Mouse (Mus musculus): ENCODE measurements around the gene Dgkk. TPM values are rescaled to one million over a fixed set of nuclear protein-coding genes. Genes with fewer than 3 reads are reported as not detected.
"Not testable (repeated sequence)": the region's sequence is repeated elsewhere in the genome, so short reads cannot be mapped to it uniquely, and the experiment has no call there.

Gene Dgkk
- polyA plus RNA-seq, 1 experiment from 2014 or later, result 0.05 TPM

DNA sequence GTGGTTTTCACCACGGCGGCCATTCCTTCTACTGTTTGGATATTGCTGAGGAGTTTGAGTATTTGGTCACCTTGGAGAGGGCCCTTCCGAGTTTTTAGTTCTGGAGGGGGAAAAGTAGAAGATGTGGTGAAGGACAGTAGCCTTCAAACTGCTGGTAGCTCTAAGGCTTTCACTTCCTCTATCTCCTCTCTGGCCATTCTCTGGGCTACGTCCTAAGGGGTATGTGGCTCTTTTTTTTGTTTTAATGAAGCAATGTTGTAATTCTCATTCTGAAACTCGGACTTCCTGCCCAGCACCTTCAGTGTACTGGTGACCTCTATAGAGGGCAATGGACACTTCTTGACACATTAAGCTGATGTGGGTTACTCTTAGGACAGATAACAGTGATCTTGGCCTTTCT lies 75.0 kb downstream of the Dgkk start:
- Histone ChIP-seq H3K4me2 (ENCODE audit: low read depth, low read length) (no peak overlapping the region), H3K9ac (ENCODE audit: low read depth, low read length) (no peak overlapping the region), H3K36me3 (ENCODE audit: control insufficient read depth, insufficient read depth, low read length) (no peaks in the 10 kb centered on the region), H3K27ac (ENCODE audit: low read length) (no peak overlapping the region), H3K4me3 (ENCODE audit: low read length) (no peak overlapping the region), H3K4me1 (ENCODE audit: control insufficient read depth, insufficient read depth, low read length) (no peaks in the 10 kb centered on the region), H3K27me3 (replicated peaks; ENCODE audit: control insufficient read depth, insufficient read depth, low read length) (no peaks in the 10 kb centered on the region), H3K9me3 (ENCODE audit: control insufficient read depth, low read length) (no peaks in the 10 kb centered on the region)
- ATAC-seq, result no peak
- WGBS, result 83% methylated on average over 5 of the region's 5 CpGs

GRCm38 (mm10) chrX:6893933-6894332 lies 114.8 kb downstream of the Dgkk start:
- Histone ChIP-seq H3K9me3 (ENCODE audit: control insufficient read depth, low read length) (no peaks in the 10 kb centered on the region), H3K4me1 (ENCODE audit: control insufficient read depth, insufficient read depth, low read length) (no peaks in the 10 kb centered on the region), H3K4me3 (ENCODE audit: low read length) (no peak overlapping the region), H3K4me2 (ENCODE audit: low read depth, low read length) (no peak overlapping the region), H3K27me3 (replicated peaks; ENCODE audit: control insufficient read depth, insufficient read depth, low read length) (no peaks in the 10 kb centered on the region), H3K9ac (ENCODE audit: low read depth, low read length) (no peak overlapping the region), H3K36me3 (ENCODE audit: control insufficient read depth, insufficient read depth, low read length) (no peaks in the 10 kb centered on the region), H3K27ac (ENCODE audit: low read length) (no peak overlapping the region)
- 33% methylated on average over 5 of the region's 5 CpGs for WGBS
- no peak for ATAC-seq

GRCm38 (mm10) chrX:6911047-6911446 lies 131.9 kb downstream of the Dgkk start:
- no peak overlapping the region for H3K27ac ChIP-seq (ENCODE audit: low read length)
- 94% methylated on average over 2 of the region's 2 CpGs for WGBS
- no peaks in the 10 kb centered on the region for H3K4me1 ChIP-seq (ENCODE audit: control insufficient read depth, insufficient read depth, low read length)
- H3K9me3 ChIP-seq (ENCODE audit: control insufficient read depth, low read length), result no peaks in the 10 kb centered on the region
- no peaks in the 10 kb centered on the region for H3K27me3 ChIP-seq (replicated peaks; ENCODE audit: control insufficient read depth, insufficient read depth, low read length)
- no peak overlapping the region for H3K4me3 ChIP-seq (ENCODE audit: low read length)
- no peak overlapping the region for H3K4me2 ChIP-seq (ENCODE audit: low read depth, low read length)
- no peak overlapping the region for H3K9ac ChIP-seq (ENCODE audit: low read depth, low read length)
- no peak for ATAC-seq
- H3K36me3 ChIP-seq (ENCODE audit: control insufficient read depth, insufficient read depth, low read length), result no peaks in the 10 kb centered on the region

DNA sequence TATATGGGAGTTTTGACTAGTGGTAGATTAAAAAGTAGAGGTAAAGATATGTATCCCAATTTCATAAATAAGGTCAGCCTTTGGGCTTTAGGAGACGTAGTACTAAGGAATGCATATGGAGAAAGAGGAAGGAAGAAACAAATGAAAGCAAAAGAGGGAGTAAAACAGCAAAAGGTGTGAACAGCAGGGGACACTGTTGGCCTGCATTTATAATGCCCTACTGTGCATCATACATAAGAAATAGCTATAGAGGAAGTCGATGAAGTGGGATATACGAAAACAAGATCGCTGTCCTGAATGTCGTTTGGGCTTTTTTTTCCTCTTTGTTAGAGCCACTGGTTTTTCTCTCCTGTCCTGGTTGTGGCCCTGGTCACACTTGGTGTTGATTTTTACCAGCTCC lies 143.1 kb downstream of the Dgkk start:
- no peak overlapping the region for H3K27ac ChIP-seq (ENCODE audit: low read length)
- no peak overlapping the region for H3K4me3 ChIP-seq (ENCODE audit: low read length)
- no peak for ATAC-seq
- WGBS, result 60% methylated on average over 5 of the region's 5 CpGs
- H3K9ac ChIP-seq (ENCODE audit: low read depth, low read length), result no peak overlapping the region
- H3K27me3 ChIP-seq (replicated peaks; ENCODE audit: control insufficient read depth, insufficient read depth, low read length), result no peaks in the 10 kb centered on the region
- H3K9me3 ChIP-seq (ENCODE audit: control insufficient read depth, low read length), result no peaks in the 10 kb centered on the region
- no peak overlapping the region for H3K4me2 ChIP-seq (ENCODE audit: low read depth, low read length)
- H3K36me3 ChIP-seq (ENCODE audit: control insufficient read depth, insufficient read depth, low read length), result no peaks in the 10 kb centered on the region
- no peaks in the 10 kb centered on the region for H3K4me1 ChIP-seq (ENCODE audit: control insufficient read depth, insufficient read depth, low read length)

DNA sequence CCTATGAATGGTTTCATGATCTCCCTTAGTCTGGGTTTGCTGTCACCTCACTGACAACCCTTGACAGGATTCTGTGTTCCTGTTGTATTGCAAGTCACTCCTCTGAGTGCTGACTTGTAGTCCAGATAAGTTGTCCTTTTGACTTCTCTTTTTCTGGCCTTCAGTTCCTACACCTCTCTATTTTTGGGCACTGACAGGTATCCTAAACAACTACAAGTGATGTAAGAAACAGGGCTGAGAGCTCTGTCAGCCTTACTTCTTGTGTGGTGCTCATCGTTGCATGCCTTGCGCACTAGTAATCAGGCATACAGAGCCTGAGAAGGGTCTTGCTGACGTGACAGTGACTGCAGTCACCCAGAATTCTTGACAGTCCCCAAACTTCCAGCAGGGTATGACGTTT lies 147.1 kb downstream of the Dgkk start:
- no peak overlapping the region for H3K4me3 ChIP-seq (ENCODE audit: low read length)
- ATAC-seq, result no peak
- H3K4me2 ChIP-seq (ENCODE audit: low read depth, low read length), result no peak overlapping the region
- no peak overlapping the region for H3K27ac ChIP-seq (ENCODE audit: low read length)
- no peaks in the 10 kb centered on the region for H3K27me3 ChIP-seq (replicated peaks; ENCODE audit: control insufficient read depth, insufficient read depth, low read length)
- no peak overlapping the region for H3K9ac ChIP-seq (ENCODE audit: low read depth, low read length)
- H3K9me3 ChIP-seq (ENCODE audit: control insufficient read depth, low read length), result no peaks in the 10 kb centered on the region
- WGBS, result 70% methylated on average over 4 of the region's 4 CpGs
- no peaks in the 10 kb centered on the region for H3K36me3 ChIP-seq (ENCODE audit: control insufficient read depth, insufficient read depth, low read length)
- no peaks in the 10 kb centered on the region for H3K4me1 ChIP-seq (ENCODE audit: control insufficient read depth, insufficient read depth, low read length)

DNA sequence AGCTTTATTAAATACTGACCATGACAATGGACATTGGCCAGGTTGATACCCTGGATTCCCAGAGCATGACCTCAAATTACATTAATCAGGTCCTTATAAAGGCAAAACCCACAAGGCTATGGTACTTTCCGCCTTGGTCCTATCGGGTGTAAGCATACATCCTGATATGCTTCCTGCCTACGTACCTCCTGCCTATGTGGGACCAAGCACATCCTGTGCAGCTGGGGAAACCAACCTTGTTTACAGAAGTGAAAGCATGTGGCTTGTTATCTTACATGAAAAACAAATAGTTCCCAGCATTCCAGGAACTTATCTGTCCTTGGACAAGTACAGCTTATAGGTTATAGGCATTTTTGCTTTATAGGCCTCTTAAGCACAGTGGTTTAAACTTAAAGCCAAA lies 189.5 kb downstream of the Dgkk start:
- Histone ChIP-seq H3K9me3 (ENCODE audit: control insufficient read depth, low read length) (no peaks in the 10 kb centered on the region), H3K9ac (ENCODE audit: low read depth, low read length) (no peak overlapping the region), H3K27ac (ENCODE audit: low read length) (no peak overlapping the region), H3K4me3 (ENCODE audit: low read length) (no peak overlapping the region), H3K36me3 (ENCODE audit: control insufficient read depth, insufficient read depth, low read length) (no peaks in the 10 kb centered on the region), H3K4me1 (ENCODE audit: control insufficient read depth, insufficient read depth, low read length) (no peaks in the 10 kb centered on the region), H3K27me3 (replicated peaks; ENCODE audit: control insufficient read depth, insufficient read depth, low read length) (no peaks in the 10 kb centered on the region), H3K4me2 (ENCODE audit: low read depth, low read length) (no peak overlapping the region)
- no peak for ATAC-seq
- 74% methylated on average over 3 of the region's 3 CpGs for WGBS

DNA sequence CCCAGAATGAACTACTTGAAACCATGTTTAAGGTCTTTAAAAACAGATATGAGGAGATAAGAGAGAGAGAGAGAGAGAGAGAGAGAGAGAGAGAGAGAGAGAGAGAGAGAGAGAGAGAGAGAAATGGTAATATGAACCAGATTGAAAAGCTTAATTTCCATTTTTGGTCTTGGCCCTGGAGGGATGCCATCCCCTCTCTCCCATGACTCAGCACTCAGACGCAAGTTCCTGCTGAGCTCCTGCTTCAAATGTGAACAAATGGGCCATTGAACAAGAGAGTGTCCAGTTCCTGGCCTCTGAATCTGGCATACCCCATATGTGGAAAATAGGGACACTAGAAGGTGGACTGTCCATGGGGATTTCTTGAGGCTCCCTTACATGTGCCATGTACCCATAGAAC lies 192.8 kb downstream of the Dgkk start:
- Histone ChIP-seq H3K27ac (ENCODE audit: low read length) (no peak overlapping the region), H3K9ac (ENCODE audit: low read depth, low read length) (no peak overlapping the region), H3K4me3 (ENCODE audit: low read length) (no peak overlapping the region), H3K4me2 (ENCODE audit: low read depth, low read length) (no peak overlapping the region), H3K9me3 (ENCODE audit: control insufficient read depth, low read length) (no peaks in the 10 kb centered on the region), H3K4me1 (ENCODE audit: control insufficient read depth, insufficient read depth, low read length) (no peaks in the 10 kb centered on the region), H3K36me3 (ENCODE audit: control insufficient read depth, insufficient read depth, low read length) (no peaks in the 10 kb centered on the region), H3K27me3 (replicated peaks; ENCODE audit: control insufficient read depth, insufficient read depth, low read length) (no peaks in the 10 kb centered on the region)
- whole genome bisulfite sequencing, result 76% methylated on average over 1 of the region's 1 CpGs
- ATAC-seq, result no peak

GRCm38 (mm10) chrX:6983916-6984315 lies 204.8 kb downstream of the Dgkk start:
- H3K9me3 ChIP-seq (ENCODE audit: control insufficient read depth, low read length); H3K4me2 ChIP-seq (ENCODE audit: low read depth, low read length); H3K4me3 ChIP-seq (ENCODE audit: low read length); H3K9ac ChIP-seq (ENCODE audit: low read depth, low read length); H3K36me3 ChIP-seq (ENCODE audit: control insufficient read depth, insufficient read depth, low read length); ATAC-seq; H3K4me1 ChIP-seq (ENCODE audit: control insufficient read depth, insufficient read depth, low read length); H3K27ac ChIP-seq (ENCODE audit: low read length); H3K27me3 ChIP-seq (replicated peaks; ENCODE audit: control insufficient read depth, insufficient read depth, low read length): not testable (repeated sequence)
- WGBS, result 86% methylated on average over 3 of the region's 4 CpGs

Measured in intestine, embryonic 16.5 days (tissue).